Mouse (Mus musculus): Measurements from ENCODE around the gene Inka1.

Inka1 gene

GRCm38 (mm10) chr9:107957141-107957540 is 28.5 kb downstream of the Inka1 start:
- no peak for DNase-seq (ENCODE audit: low spot score)

GRCm38 (mm10) chr9:107955613-107956289 is 29.9 kb downstream of the Inka1 start:
- DNase-seq (ENCODE audit: low spot score): no peak

- peak; percentile 92 for DNase-seq (ENCODE audit: low spot score)
Observed at GRCm38 (mm10) chr9:107950460-107951355, 35.0 kb downstream of the Inka1 start.

- DNase-seq (ENCODE audit: low spot score): no peak
Observed at GRCm38 (mm10) chr9:107949922-107950235, 35.8 kb downstream of the Inka1 start, which contains the start of gene Traip. Traip (plus strand) TSS chr9:107950136.

- no peak for DNase-seq (ENCODE audit: low spot score)
Observed at GRCm38 (mm10) chr9:107949184-107949921, 36.3 kb downstream of the Inka1 start.

- no peak for DNase-seq (ENCODE audit: low spot score)
Observed at GRCm38 (mm10) chr9:107947241-107948194, 38.2 kb downstream of the Inka1 start.

- no peak for DNase-seq (ENCODE audit: low spot score)
Observed at GRCm38 (mm10) chr9:107936831-107937230, 48.8 kb downstream of the Inka1 start.

- DNase-seq (ENCODE audit: low spot score): no peak
Observed at GRCm38 (mm10) chr9:107936215-107936822, 49.4 kb downstream of the Inka1 start.

GRCm38 (mm10) chr9:107935790-107936214 is 49.9 kb downstream of the Inka1 start:
- DNase-seq (ENCODE audit: low spot score): peak; percentile 56

- no peak for DNase-seq (ENCODE audit: low spot score)
Observed at GRCm38 (mm10) chr9:107935374-107935773, 50.3 kb downstream of the Inka1 start, which contains the start of gene Camkv. Camkv (plus strand) TSS chr9:107935674.
